Mouse (Mus musculus): ENCODE data around the gene Hif3a.
"Not testable (repeated sequence)": the region's sequence is repeated elsewhere in the genome, so short reads cannot be mapped to it uniquely, and the experiment has no call there.

Gene Hif3a

DNA sequence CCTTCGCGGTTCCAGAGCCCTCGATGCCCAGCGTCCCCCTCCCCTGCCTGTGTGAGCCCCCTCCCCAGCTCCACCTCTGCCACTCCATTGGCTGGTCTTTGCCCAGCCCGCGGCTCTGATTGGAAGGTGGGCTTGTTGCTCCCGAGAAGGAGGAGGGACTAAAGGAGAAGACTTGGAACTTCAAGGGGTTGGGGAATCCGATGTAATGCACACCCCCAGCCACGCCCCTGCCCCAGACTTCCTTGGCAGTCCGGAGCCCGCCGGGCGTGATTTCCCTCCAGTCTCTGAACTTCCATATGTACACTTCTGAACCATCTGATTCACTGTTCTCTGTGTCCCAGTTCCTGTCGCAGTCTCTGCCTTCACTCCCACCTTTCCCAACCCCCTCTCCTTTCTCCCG, at the start of gene Hif3a:
Hif3a (minus strand) TSS at position 39 of the 400 bp plus-strand sequence.
- in situ Hi-C loops (cut with MboI, MseI) = no loop called here

DNA sequence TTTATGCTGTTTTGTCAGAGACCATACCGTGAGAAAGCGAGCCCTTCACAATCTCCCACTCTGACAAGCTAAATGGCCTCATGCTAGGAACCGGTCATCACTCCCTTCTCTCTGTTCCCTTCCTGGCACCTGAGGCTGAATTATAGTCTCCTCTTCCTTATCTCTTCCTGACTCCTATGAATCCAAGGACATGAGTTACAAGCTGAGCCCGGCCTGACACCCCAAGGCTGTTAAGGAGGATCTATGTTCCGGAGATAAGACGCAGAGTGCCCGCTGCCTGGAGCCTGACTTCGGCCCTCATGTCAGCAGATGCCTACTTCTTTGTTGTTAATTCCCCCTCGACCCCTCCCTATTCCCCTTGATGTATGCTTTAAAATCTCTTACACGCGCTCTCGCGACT, 39.4 kb upstream of the Hif3a start:
- in situ Hi-C loops (cut with MboI, MseI) = not testable (repeated sequence)

DNA sequence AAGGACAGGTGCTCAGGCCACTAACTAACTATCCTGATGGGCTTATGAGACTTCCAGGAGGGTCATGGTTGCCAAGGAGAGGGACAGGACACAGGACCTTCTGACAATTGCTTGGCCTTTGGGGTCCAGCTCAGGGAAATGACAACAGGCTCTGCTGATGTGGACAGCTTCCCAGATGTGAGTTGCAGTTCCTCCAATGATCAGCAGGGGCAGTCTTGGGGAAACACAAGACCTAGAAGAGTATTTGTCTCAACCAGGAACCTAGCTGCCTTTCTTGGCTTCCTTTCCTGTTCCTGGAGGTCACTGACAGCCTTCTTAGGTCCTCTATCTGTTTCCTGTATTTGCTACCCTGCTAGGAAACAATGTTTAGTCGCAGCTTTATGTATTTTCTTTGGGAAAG, 29.1 kb upstream of the Hif3a start:
- in situ Hi-C loops (cut with MboI, MseI) = no loop called here

DNA sequence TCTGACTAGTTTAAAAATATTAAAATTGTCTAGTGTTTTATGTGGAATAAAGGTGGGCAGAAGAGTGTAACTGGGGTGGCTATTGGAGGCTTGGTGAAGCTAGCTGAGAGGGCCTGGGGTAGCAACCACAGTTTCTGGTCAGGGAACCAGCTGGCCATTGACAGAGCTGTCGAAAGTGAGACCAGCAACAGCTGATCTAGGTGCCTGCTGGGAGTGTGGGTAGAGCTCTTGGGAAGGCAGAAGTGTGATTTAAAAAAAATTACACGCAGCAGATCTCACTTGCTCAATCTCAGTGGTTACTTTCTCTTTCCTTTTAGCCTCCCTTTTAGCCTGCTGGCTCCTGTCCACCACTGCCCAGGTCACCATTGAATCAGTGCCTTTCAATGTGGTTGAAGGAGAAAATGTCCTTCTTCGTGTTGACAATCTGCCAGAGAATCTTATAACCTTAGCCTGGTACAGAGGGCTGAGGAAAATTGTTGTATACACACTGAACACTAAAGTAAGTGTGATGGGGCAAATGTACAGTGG, 27.9 kb upstream of the Hif3a start:
- in situ Hi-C loops (cut with MboI, MseI) = no loop called here

DNA sequence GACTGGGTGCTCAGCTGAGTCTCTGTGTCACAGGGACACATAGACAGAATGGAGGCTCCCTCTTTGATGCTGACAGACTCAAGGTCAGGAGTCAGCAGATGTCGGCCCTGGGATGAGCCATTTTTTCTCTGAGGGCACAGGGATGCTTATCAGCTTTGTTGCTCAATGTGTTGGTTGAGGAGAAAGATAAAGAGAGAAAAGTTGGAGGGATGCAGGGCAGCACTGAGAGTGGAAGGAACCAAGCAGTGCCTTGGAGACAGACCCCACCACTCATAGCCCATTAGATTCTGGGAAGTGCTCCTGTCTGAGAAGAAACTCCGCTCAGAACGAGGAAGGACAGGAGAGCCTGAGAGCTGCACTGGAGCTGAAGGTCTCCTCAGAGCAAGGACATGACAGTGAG, 25.5 kb upstream of the Hif3a start:
- in situ Hi-C loops (cut with MboI, MseI) = no loop called here

DNA sequence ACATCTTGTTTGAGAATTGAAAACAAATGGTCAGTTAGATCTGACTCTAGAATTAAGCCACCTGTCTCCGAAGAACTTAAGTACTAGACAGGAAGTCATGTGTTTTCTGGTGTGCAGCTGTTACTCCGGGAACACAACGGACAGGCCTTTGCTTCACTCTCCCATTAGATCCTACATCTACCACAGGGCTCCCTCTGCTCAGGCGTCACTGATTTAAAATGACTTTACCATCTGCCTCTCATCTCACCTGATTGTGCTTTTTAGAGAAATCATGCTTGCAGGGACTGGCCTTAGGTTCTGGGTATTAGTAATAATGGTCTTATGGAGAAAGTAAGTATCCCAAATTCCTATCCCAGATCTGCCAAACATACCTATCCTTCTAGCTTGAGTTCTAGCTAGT, 20.5 kb upstream of the Hif3a start:
- in situ Hi-C loops (cut with MboI, MseI) = no loop called here

DNA sequence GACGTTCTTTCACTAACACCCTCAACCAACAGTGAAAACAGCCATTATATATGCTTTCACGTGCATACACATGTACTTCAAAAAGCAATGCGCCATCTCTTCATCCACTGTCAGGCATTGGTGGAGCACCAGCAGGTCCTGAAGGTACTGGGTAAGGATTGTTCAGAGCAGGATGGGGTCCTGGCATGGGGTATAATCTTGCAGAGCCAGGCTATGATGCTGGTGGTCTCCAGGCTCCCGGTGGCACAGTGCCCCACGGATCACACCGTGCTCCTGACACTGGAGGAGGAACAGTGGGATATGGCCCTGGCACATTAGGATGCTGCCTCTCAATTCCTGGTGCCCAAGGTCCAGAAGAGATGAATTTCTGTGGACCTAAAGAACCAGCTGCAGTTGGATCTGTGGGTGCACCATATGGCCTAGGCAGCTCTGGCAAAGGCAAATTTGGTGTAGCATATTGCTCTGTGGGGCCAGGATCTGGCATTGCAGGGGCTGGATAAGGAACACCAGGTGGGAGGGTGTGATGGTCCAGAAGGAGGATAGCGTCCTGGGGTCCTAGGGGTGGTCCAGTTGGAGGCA, 15.9 kb upstream of the Hif3a start:
- in situ Hi-C loops (cut with MboI, MseI) = loop anchor here (10.0 kb wide), 1 partner anchor 1173 kb away; no protein-coding TSS in a partner anchor

DNA sequence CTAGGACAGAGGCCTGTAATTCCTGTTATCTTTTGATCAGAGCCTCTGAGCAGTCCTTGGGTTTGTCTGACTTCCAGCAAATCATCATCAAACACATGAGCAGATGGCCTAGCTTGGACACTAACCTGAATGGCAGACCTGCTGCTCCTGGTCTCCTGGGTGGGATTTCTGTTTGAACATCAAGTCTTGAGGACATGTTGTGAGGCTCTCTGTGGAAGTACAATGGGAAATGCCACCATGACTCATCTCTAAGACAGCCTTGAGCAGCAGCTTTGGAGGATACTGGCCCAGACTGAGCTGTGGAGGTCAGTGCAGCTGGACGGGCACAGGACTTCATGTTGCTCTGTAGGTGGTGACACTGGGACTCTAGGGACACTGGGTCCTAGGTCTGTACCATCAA, 14.3 kb upstream of the Hif3a start:
- in situ Hi-C loops (cut with MboI, MseI) = loop anchor here (10.0 kb wide), 1 partner anchor 1172 kb away; no protein-coding TSS in a partner anchor

DNA sequence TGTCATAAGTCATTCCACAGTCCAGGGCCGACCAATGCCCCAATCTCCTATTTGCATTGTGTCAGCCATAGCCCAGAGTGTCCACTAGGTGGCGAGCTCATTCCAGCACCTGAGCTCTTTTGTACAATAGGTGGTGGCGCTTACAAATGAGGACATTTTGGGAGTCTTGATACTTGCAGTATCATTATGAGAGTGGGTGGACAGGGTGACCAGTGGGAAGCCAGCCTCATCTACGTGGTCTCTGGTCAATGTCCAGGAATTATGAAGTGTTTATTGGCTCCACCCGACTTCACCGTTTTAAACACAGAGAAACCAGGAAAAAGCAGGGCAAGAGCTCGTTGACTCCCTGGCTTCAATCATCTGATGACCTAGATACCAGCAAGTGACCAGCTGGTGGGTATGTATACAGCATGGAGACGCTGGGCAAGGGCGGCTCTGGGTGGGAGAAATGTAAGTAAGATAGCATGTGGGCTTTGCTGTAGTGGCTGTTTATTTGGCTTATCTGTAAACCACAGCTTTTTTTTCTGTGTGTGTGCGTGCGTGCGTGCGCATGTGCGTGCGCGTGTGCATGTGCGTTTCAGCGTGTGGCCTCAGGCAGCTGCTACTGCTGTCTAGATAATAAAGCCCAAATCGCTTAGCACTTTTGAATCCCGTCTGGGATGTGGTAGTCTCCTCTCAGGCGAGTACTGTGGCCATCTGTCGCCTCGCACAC, 11.8 kb upstream of the Hif3a start, which contains the start of gene Psg16:
Psg16 (plus strand) TSS at position 137 of the 712 bp plus-strand sequence.
- in situ Hi-C loops (cut with MboI, MseI) = loop anchor here (10.0 kb wide), 1 partner anchor 1169 kb away; no protein-coding TSS in a partner anchor

DNA sequence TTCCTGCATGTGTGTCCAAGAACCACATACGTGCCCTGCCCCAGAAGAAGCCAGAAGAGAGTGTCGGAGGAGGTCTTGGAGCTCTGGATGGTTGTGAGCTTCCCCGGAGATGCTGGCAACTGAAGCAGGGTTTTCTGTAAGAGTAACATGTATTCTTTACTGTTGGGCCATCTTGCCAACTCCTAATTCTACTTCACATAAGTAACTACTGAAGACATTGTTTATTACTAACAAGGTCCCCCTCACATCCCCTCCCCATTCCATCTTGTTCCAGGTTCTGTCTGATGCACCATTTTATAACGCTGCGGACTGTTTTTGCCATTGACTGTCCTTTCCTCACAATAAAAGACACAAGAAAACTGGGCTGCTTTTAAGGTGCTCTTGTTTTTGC, 11.3 kb upstream of the Hif3a start:
- in situ Hi-C loops (cut with MboI, MseI) = loop anchor here (10.0 kb wide), 1 partner anchor 1169 kb away; no protein-coding TSS in a partner anchor

DNA sequence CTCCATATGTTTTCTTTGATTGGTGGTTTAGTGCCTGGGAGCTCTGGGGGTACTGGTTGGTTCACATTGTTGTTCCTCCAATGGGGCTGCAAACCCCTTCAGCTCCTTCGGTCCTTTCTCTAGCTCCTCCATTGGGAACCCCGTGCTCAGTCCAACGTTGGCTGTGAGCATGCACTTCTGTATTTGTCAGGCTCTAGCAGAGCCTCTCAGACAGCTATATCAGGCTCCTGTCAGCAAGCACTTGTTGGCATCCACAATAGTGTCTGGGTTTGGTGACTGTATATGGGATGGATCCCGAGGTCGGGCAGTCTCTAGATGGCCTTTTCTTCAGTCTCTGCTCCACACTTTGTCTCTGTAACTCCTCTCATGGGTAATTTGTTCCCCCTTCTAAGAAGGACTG, 5.4 kb upstream of the Hif3a start:
- in situ Hi-C loops (cut with MboI, MseI) = not testable (repeated sequence)

DNA sequence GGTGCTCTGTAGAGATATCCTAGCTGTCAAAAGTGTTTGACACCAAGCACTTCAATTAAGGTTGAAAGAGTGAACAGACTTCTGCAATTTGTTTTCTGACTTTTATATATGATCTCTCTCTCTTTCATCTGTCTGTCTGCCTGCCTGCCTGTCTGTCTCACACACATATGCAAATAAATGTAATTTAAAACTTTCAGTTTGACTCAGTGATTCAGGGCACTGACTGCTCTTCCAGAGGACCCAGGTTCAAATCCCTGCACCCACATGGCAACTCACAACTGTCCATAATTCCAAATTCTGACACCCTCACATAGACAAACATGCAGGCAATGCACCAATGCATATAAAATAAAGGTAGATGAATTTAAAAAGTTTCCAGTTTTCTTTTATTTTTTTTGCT, 4.8 kb upstream of the Hif3a start:
- in situ Hi-C loops (cut with MboI, MseI) = no loop called here

DNA sequence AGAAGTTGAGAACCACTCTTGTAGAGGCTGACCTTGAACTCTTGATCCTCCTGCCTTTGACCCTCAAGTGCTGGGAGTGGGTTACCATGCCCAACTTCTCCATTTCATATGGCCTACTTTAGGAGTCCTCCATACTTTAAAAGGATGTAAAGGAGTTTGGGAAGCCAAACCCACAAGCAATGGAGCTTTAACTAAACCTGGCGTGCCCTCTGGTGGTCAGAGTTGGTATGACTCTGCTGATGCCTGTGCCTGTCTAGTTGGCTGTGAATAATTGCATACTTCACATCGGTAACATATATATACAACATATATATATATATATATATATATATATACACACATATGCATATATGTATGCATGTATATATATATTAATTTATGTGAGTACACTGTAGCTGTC, 4.2 kb upstream of the Hif3a start:
- in situ Hi-C loops (cut with MboI, MseI) = no loop called here

DNA sequence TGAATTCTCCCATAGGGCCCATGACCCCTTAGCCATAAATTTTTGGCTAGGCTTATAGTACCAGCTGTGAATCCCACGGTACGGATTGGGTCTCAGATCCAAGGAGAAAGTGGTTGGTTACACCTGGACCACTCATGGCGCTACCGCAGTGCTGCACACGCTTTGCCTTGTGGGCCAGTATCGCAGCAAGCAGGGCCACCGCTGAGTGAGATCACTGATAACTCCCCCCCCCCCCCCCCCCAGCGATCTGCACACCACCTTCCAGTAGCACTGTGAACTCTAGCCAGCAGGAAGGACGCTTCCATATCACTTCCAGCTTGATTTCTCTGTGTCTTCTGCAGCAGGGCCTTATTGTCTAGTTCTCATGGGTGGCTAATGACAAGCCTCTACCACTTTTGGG, 3.4 kb upstream of the Hif3a start:
- in situ Hi-C loops (cut with MboI, MseI) = no loop called here

DNA sequence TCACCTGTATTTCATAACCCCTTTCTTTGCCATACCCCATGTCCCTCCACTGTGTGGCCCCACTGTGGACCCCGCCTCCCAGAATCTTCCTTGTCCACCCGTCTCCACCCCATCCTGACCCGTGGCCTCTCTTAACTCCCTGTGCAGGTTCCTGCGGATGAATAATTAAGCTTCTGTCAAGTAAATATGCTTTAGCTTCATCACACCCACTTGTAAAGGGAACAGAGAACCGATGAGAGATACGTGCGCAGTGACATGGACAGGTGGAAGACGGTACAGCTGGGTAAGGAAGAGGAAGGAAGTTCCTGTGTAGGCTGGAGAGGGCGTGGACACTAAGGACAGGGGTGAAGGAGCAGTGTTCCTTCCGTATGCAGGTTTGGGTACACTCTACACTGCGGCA, 618 bp upstream of the Hif3a start:
- in situ Hi-C loops (cut with MboI, MseI) = no loop called here

DNA sequence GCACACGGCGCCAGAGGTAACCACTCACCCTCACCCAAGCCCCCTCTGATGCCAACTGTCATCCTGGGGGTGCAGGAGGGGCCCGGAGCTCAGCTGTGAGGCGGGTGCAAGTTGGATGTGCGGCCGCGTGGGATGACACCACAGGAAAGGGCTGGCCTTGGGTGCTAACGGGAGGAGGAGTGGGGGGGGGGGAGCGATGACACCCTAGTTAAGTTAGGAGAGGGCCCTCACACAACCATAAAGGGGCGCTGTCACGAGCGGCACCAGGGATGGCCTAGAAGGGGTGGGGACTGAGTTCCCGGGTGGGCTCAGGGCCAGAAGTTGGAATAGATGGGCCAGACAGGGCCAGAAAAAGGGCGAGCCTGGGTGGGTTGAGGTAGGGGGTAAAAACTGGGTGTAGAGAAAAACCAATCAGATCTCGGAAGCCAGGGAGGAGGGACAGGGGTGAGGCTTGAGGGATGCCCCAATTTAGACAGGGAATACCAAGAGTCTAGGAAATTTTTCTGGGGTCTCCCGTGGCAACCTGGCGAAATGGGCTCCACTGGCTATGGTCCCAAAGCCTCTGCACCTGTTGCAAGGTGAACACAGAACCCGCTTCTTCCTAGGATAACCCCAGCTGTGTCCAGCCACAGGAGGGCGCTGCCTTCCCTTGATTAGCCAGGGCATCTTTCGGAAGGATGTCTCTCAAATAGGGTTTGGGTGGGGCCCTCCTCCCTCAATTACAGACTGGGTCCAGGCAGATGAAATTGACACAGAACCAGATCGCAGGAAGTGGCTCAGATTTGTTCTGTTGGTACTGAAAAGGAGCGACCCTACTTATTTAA, 1.2 kb downstream of the Hif3a start:
- in situ Hi-C loops (cut with MboI, MseI) = no loop called here

DNA sequence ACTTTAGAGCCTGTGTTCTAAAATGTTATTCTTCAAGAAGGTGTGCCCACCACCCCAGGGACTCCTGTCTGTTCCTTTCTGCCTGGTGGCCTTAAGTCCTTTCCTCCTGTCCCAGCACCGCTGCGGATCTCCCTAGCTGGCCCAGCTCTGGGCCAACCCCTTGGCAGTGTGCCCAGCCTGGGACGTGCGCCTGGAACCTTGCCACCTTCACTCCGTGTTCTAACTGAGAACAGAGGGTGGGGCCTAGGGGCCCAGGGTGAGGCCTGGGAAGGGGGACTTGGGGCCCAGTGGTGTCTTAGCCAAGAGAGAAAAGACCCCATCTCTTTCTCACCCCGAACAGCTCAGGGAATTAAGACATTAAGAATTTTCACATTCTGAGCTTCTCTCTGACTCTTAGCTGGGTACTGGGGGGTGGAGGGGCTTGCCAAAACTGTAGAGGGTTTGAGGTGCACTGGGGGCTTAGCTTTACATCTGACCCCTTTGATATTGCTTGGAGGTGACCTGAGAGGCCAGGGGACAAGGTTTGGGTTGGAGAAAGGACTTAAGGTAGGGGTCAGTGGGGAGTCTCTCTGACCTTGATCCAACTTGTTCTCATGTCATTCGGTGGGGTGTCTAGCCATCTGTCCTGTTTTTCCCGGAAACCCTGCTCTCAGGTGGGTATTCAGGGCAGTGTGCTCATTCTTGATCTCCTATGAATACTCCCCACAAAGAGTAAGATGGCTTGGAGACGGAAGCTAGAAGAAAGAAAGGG, 2.0 kb downstream of the Hif3a start:
- in situ Hi-C loops (cut with MboI, MseI) = no loop called here

DNA sequence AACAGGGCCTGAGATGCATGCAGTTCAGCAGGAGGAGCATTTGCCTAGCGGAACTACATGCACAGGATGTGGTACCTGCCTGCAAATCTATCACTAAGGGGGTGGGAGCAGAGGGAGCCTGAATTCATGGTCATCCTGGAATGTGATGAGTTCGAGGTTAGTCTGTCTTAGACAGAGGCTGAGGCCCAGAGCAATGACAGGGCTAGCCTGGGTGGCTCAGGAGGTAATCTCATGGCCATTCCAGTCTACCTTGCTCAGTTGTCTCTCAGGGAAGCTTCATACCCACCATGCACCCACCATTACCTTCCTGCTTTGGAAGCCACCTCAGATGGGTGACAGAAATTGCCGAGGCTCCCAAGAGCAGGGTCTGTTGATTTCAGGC, 2.8 kb downstream of the Hif3a start:
- in situ Hi-C loops (cut with MboI, MseI) = loop anchor here (5.0 kb wide), 1 partner anchor 107 kb away; no protein-coding TSS in a partner anchor

DNA sequence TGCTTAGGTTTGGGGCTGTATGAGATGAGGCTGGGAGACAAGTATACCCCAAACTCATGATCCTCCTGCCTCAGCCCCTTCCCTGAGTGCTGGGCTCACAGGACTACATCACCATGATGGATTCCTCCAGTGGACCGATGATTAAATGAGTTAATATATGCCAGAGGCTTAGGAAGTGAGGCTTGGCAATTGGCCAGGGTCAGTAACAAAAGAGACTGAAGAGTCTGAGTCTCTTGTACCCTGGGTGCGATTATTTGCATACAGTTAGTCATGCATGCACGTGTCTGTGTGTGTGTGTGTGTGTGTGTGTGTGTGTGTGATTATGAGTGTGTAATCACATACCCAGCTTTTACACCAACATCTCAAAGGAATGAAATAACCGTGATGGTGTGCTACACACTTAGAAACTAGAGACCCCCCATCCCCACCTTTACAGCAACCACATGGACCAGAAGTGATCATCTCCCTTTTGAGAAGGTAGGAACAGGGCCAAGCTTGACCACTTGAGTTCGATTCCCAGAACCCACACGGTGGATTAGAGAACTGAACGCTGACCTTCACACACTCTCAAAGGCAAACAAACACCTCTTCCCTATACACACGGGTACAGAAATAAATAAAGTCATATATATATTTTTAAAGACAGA, 3.3 kb downstream of the Hif3a start:
- in situ Hi-C loops (cut with MboI, MseI) = loop anchor here (5.0 kb wide), 1 partner anchor 107 kb away; no protein-coding TSS in a partner anchor

DNA sequence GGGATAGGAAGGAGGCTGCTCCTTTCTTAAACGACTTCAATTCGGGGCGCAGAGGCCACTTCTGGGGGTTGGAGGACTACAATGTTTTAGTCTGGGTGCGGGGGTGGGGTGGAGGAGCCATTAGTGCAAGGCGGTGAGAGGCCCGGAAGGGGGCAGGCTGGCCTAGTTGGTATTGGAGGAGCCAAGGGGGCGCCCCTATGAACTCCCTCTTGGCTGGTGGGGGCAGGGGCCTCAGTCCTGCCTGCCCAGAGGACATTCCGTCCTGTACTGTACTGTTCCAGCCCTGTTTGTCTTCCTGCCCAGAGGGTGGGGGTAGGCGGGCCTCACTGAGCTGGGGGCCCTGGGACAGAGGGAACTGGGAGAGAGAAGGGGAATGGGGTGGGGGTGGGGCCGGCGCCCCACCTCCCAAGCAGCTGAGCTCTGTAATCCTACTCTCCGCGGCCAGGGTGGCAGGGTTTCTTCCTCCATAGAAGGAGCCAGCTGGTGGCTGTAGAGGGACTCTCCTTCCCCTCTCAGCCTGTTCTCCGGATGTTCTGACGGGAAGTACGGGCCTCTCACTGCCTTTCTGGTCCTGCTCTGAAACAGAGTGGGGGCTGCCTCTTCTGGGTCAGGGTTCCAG, 4.0 kb downstream of the Hif3a start:
- in situ Hi-C loops (cut with MboI, MseI) = loop anchor here (5.0 kb wide), 1 partner anchor 106 kb away; no protein-coding TSS in a partner anchor

All from regulatory T cell (primary cell).